Mouse (Mus musculus) midbrain, embryonic 10.5 days (tissue): ENCODE results near the gene Slc22a4. TPM values are rescaled to one million over a fixed set of nuclear protein-coding genes. Genes with fewer than 3 reads are reported as not detected.
"Not testable (repeated sequence)": the region's sequence is repeated elsewhere in the genome, so short reads cannot be mapped to it uniquely, and the experiment has no call there.

Source experiments
- DNase-seq: peaks from one replicate; pipeline ENCODE4 v3.0.0-alpha.2; 2017; ENCODE audit warnings: low spot score
- H3K27ac ChIP-seq: fragments of 300-500 bp; sonication (generic); replicated peaks from 2 replicates; pipeline ENCODE4 v1.5.1; 2016; ENCODE audit warnings: mild to moderate bottlenecking
- H3K27me3 ChIP-seq: fragments of 300-500 bp; sonication (generic); 2 replicates; pipeline ENCODE4 v1.6.1; 2016; ENCODE audit warnings: low read depth, mild to moderate bottlenecking; ENCODE audit not compliant: poor library complexity, severe bottlenecking
- H3K36me3 ChIP-seq: fragments of 300-500 bp; sonication (generic); 2 replicates; pipeline ENCODE4 v1.6.1; 2016; ENCODE audit warnings: mild to moderate bottlenecking, moderate library complexity
- H3K4me1 ChIP-seq: fragments of 300-500 bp; sonication (generic); 2 replicates; pipeline ENCODE4 v1.6.1; 2016
- H3K4me3 ChIP-seq: fragments of 300-500 bp; sonication (generic); 2 replicates; pipeline ENCODE4 v1.5.1; 2016; ENCODE audit warnings: mild to moderate bottlenecking, moderate library complexity
- H3K9me3 ChIP-seq: fragments of 300-500 bp; sonication (generic); replicated peaks from 2 replicates; pipeline ENCODE4 v1.6.1; 2016; ENCODE audit warnings: mild to moderate bottlenecking
- WGBS: fragments of 180-500 bp; shearing (Covaris S2); methylation state at CpG from one replicate; pipeline ENCODE4 v1.1.7; 2016; 5-methylcytosine and 5-hydroxymethylcytosine counted together
- polyA plus RNA-seq: library from polyadenylated mRNA; unstranded; fragments of >200 nt; fragmentation: Nextera tagmentation; extraction: Ambion mirVana; gene quantifications from 2 replicates; pipeline ENCODE4 v1.2.1, GENCODE M21; 2016

Gene Slc22a4
- polyA plus RNA-seq, 1 experiment from 2014 or later, result 1.3 TPM

DNA sequence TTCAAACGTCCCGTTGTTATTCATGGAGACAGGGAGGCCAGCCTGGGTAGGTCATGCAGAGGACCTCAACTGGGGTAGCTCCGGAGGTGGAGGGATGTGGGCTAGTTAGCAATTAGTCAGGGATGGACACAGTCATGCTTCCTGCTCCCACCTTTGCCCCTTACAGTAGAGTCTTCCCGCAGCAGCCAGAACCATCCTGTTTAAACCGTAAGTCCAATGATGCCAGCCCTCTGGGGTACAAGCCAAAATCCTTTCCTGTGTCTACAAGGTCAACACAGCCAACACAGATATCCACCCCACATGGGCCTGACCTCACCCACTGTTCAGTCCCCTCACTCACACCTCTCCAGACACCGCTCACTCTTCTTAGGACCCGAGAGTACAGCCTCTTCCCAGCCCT, 23.3 kb upstream of the Slc22a4 start:
- WGBS, result 86% methylated on average over 7 of the region's 7 CpGs
- no peaks in the 10 kb centered on the region for H3K9me3 ChIP-seq
- peaks cover 8% of the 10 kb centered on the region for H3K4me1 ChIP-seq

DNA sequence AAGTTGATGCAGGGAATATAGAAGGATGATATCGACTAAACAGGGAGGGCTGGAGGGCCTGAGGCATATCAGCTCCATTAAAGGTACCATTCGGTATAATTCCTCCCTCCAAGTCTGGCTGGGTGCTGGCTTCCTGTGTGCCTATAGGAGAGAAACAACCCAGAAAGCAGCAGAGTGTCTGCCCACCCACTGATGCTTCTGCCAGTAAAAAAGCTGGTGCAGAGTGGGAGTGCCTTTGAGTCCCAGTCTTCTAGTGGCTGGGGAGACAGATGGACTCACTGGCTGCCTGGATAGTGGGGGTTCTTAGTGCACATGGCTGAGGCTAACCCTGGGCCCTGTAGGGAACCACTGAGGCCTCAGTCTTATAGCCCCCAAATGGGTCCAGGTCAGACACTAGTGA, 22.3 kb upstream of the Slc22a4 start:
- Histone ChIP-seq H3K36me3 (no peaks in the 10 kb centered on the region), H3K9me3 (no peaks in the 10 kb centered on the region), H3K4me1 (no peaks in the 10 kb centered on the region), H3K27ac (no peak overlapping the region), H3K27me3 (no peaks in the 10 kb centered on the region), H3K4me3 (no peak overlapping the region)
- 79% methylated on average over 2 of the region's 2 CpGs for WGBS
- DNase-seq, result no peak

More for the DNA sequence above, 23.3 kb upstream of the Slc22a4 start:
- Histone ChIP-seq H3K36me3 (0 out of 2 replicates have a peak, but pooled peaks cover 2% of the 10 kb centered on the region), H3K27me3 (no peaks in the 10 kb centered on the region), H3K4me3 (no peak overlapping the region), H3K27ac (no peak overlapping the region)
- no peak for DNase-seq

DNA sequence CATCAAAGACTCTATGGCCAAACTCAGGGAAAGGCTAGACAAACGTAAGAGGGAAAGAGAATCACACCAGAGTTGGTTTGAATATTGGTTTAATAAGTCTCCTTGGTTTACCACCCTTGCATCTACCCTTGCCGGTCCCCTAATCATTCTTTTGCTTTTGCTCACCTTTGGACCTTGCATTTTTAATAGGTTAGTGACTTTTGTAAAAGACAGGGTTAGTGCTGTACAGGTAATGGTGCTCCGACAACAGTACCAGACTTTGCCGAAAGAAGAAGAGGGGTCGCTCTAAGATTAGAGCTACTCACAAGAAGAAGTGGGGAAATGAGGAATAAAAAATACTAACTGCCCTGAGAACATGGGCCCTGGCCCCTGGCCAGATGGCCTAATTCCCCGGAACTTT, 12.8 kb upstream of the Slc22a4 start:
- H3K4me3 ChIP-seq, result no peak overlapping the region
- H3K27ac ChIP-seq, result no peak overlapping the region
- H3K9me3 ChIP-seq, result peaks cover 4% of the 10 kb centered on the region; the same call in 1 of the 2 replicates
- no peaks in the 10 kb centered on the region for H3K4me1 ChIP-seq
- no peak for DNase-seq
- 91% methylated on average over 6 of the region's 6 CpGs for WGBS
- no peaks in the 10 kb centered on the region for H3K27me3 ChIP-seq
- H3K36me3 ChIP-seq, result no peaks in the 10 kb centered on the region

GRCm38 (mm10) chr11:54032872-54033271, 5.0 kb upstream of the Slc22a4 start:
- not testable (repeated sequence) for H3K27ac ChIP-seq, H3K36me3 ChIP-seq, H3K4me3 ChIP-seq, H3K9me3 ChIP-seq, DNase-seq
- H3K4me1 ChIP-seq, result peaks cover 12% of the 10 kb centered on the region
- 92% methylated on average over 2 of the region's 3 CpGs for WGBS
- peaks cover 27% of the 10 kb centered on the region for H3K27me3 ChIP-seq

DNA sequence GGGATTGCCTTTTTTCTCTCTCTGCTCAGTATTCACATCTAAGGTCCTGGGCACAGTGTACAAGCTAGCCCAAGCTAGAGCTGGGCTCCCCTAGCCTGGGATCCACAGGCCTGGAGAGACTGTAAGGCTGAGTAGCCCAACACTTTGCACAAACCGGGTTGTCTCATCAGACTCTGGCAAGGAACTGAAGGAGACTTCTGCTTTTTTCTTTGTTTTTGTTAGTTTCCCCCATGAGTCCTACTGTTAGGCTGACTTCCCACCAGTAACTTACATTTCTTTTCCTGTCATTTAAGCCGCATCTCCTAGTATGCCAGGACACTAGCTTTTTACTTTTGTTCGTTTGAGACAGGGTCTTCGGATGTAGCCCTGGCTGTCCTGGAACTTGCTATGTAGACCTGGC, 1.1 kb upstream of the Slc22a4 start:
- no peak for DNase-seq
- no peaks in the 10 kb centered on the region for H3K9me3 ChIP-seq
- H3K4me3 ChIP-seq, result peak overlapping the region; percentile 69
- no peaks in the 10 kb centered on the region for H3K36me3 ChIP-seq
- H3K27me3 ChIP-seq, result peaks cover 58% of the 10 kb centered on the region
- no peak overlapping the region for H3K27ac ChIP-seq
- WGBS, result 75% methylated on average over 4 of the region's 4 CpGs
- peaks cover 18% of the 10 kb centered on the region for H3K4me1 ChIP-seq

- Histone ChIP-seq H3K27ac (peak overlapping the region; percentile 85), H3K4me1 (peaks cover 18% of the 10 kb centered on the region), H3K9me3 (no peaks in the 10 kb centered on the region), H3K4me3 (peak overlapping the region; percentile 69), H3K27me3 (peaks cover 58% of the 10 kb centered on the region), H3K36me3 (no peaks in the 10 kb centered on the region)
- DNase-seq, result no peak
- WGBS, result 15% methylated on average over 31 of the region's 31 CpGs
Observed at GRCm38 (mm10) chr11:54027131-54028043, 503 bp downstream of the Slc22a4 start.

- 71% methylated on average over 1 of the region's 1 CpGs for WGBS
- H3K4me3 ChIP-seq, result 0 out of 2 replicates have a peak overlapping the region, but pooled peaks have one; percentile 69
- no peaks in the 10 kb centered on the region for H3K9me3 ChIP-seq
- no peak for DNase-seq
- no peak overlapping the region for H3K27ac ChIP-seq
- peaks cover 18% of the 10 kb centered on the region for H3K4me1 ChIP-seq
- no peaks in the 10 kb centered on the region for H3K36me3 ChIP-seq
- peaks cover 58% of the 10 kb centered on the region for H3K27me3 ChIP-seq
Observed at GRCm38 (mm10) chr11:54026491-54027041, 1.3 kb downstream of the Slc22a4 start.

DNA sequence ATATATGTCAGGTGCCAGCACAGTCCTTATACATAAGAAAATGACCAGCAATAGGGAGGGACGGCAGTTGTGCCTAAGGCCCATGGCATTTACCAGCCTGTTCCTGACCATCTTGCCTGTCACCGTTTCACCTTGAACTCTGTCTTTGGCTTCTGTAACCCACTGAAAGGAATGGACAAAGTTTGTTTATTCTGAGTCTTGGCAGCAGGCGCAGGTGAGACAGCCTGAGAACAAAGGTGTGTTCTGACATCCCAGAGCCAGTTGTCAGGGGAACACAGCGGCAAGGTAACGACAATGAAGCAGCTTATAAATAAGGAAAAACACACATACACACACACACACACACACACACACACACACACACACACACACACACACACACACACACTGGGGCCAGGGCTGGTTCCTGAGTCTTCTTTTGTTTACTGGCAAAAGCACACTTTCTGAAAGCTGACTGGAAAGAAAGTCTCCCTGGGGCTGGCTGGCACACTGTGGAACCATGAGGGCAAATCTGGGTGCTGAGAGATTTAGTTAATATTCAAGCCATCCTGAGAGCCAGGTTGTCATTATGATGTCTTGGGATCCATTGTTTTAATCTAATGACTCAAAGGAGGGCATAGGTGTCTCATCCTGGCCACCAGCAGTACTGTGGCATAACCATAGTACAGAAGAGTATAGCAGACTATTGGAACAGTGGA, 6.3 kb downstream of the Slc22a4 start:
- 95% methylated on average over 5 of the region's 5 CpGs for WGBS
- DNase-seq, result no peak
- Histone ChIP-seq H3K27ac (no peak overlapping the region), H3K4me1 (peaks cover 3% of the 10 kb centered on the region; the same call in 1 of the 2 replicates), H3K4me3 (no peak overlapping the region), H3K9me3 (no peaks in the 10 kb centered on the region), H3K36me3 (no peaks in the 10 kb centered on the region), H3K27me3 (peaks cover 18% of the 10 kb centered on the region)

DNA sequence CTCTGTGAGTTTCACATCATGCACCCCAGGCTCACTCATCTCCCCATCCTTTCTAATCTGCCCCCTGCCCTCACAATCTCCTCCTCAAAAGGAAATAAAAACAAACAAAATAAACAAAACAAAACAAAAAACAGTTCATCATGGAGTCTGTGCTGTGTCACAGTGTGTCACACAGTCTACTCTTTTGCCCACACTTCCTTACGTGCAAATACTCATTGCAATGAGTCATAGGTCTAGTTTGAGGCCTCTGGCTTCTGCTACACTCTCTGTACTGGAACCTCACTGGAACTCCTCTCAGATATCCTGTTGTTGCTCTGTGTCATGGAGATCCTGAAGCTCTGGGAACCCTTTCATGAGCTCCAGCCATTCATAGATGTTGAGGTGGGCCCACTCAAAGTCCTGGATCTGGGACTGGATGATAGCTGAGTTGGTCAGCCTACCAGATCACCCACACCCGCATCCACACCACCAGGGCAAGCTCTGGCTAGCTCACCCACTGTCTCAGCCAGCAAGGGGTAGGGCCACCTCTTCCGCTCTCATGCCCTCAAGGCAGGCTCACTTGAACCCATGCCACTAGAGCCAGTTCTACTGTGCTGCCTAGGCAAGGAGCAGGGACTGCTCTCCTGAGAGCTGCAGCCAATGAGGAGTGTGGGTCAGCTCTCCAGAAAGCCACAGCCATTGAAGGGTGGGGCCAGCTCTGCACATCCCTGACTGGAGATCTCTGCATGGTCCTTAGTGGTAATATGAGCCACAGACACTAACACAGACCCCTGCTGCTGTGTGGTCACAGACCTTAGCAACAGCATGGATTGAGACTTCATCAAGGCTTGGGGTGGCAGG, 8.8 kb downstream of the Slc22a4 start:
- H3K36me3 ChIP-seq, result no peaks in the 10 kb centered on the region
- no peak for DNase-seq
- H3K4me3 ChIP-seq, result no peak overlapping the region
- no peak overlapping the region for H3K27ac ChIP-seq
- no peaks in the 10 kb centered on the region for H3K27me3 ChIP-seq
- no peaks in the 10 kb centered on the region for H3K9me3 ChIP-seq
- 84% methylated on average over 3 of the region's 3 CpGs for WGBS
- H3K4me1 ChIP-seq, result peaks cover 3% of the 10 kb centered on the region; the same call in 1 of the 2 replicates

DNA sequence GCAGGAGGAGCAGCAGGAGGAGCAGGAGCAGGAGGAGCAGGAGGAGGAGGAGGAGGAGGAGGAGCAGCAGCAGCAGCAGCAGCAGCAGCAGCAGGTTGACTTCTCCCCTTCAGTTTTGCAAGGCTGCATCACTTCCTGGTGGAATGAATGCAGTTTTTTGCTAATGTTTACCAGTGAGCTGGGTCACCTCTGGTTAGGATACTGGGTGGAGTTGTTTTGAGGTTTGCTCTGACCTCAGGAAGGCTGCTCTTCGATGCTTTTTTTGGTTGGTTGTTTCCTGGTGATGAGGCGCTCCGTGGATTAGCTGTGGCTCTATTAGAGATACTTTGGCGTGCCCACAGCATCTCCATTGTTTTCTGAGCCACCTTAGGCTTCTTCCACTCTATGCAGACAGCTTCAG, 10.3 kb downstream of the Slc22a4 start:
- Histone ChIP-seq H3K27ac (no peak overlapping the region), H3K27me3 (no peaks in the 10 kb centered on the region), H3K36me3 (no peaks in the 10 kb centered on the region), H3K9me3 (no peaks in the 10 kb centered on the region), H3K4me1 (peaks cover 3% of the 10 kb centered on the region; the same call in 1 of the 2 replicates), H3K4me3 (no peak overlapping the region)
- WGBS, result 72% methylated on average over 4 of the region's 4 CpGs
- DNase-seq, result no peak

GRCm38 (mm10) chr11:54016051-54016450, 11.8 kb downstream of the Slc22a4 start:
- H3K27ac ChIP-seq, result no peak overlapping the region
- DNase-seq, result no peak
- H3K9me3 ChIP-seq, result no peaks in the 10 kb centered on the region
- peaks cover 3% of the 10 kb centered on the region; the same call in 1 of the 2 replicates for H3K4me1 ChIP-seq
- 84% methylated on average over 8 of the region's 8 CpGs for WGBS
- H3K36me3 ChIP-seq, result no peaks in the 10 kb centered on the region
- no peaks in the 10 kb centered on the region for H3K27me3 ChIP-seq
- no peak overlapping the region for H3K4me3 ChIP-seq

GRCm38 (mm10) chr11:54012961-54013360, 14.9 kb downstream of the Slc22a4 start:
- no peaks in the 10 kb centered on the region for H3K9me3 ChIP-seq
- H3K36me3 ChIP-seq, result no peaks in the 10 kb centered on the region
- H3K4me3 ChIP-seq, result no peak overlapping the region
- H3K27me3 ChIP-seq, result no peaks in the 10 kb centered on the region
- peaks cover 9% of the 10 kb centered on the region; the same call in 1 of the 2 replicates for H3K4me1 ChIP-seq
- no peak for DNase-seq
- no peak overlapping the region for H3K27ac ChIP-seq
- 90% methylated on average over 5 of the region's 5 CpGs for WGBS
